Mouse (Mus musculus): ENCODE measurements around the gene Prss21. TPM values are rescaled to one million over a fixed set of nuclear protein-coding genes. Genes with fewer than 3 reads are reported as not detected.
A peak's percentile ranks its signal among the peaks of the same experiment; 100 is the strongest.

Prss21 gene
- polyA plus RNA-seq (2014; fragmentation: Nextera tagmentation; extraction: Ambion mirVana), result not detected in 2 replicates

GRCm38 (mm10) chr17:23867756-23868155, at the start of gene Prss21:
Gene Prss21 (plus strand): TSS chr17:23868056.
- 88% methylated on average over 15 of the region's 15 CpGs for WGBS
- Histone ChIP-seq H3K36me3 (ENCODE audit: control insufficient read depth, insufficient read depth, low read length) (no peaks in the 10 kb centered on the region), H3K27ac (ENCODE audit: low read depth, low read length) (no peak within 1 kb of the TSS), H3K9ac (ENCODE audit: low read length) (no peak within 1 kb of the TSS), H3K9me3 (replicated peaks; ENCODE audit: control insufficient read depth, low read length) (no peaks in the 10 kb centered on the region), H3K4me1 (ENCODE audit: control insufficient read depth, insufficient read depth, low read length) (no peaks in the 10 kb centered on the region), H3K4me3 (ENCODE audit: low read depth, low read length) (no peak within 1 kb of the TSS), H3K27me3 (replicated peaks; ENCODE audit: control insufficient read depth, insufficient read depth, low read length) (no peaks in the 10 kb centered on the region), H3K4me2 (ENCODE audit: low read length) (no peak within 1 kb of the TSS)
- ATAC-seq (no peak), DNase-seq (ENCODE audit: low spot score) (no peak)

GRCm38 (mm10) chr17:23818579-23818978, 49.3 kb upstream of the Prss21 start:
- Histone ChIP-seq H3K27me3 (replicated peaks; ENCODE audit: control insufficient read depth, insufficient read depth, low read length) (no peaks in the 10 kb centered on the region), H3K9ac (ENCODE audit: low read length) (no peak overlapping the region), H3K27ac (ENCODE audit: low read depth, low read length) (no peak overlapping the region), H3K4me3 (ENCODE audit: low read depth, low read length) (no peak overlapping the region), H3K4me2 (ENCODE audit: low read length) (no peak overlapping the region), H3K4me1 (ENCODE audit: control insufficient read depth, insufficient read depth, low read length) (no peaks in the 10 kb centered on the region), H3K36me3 (ENCODE audit: control insufficient read depth, insufficient read depth, low read length) (peaks cover 99% of the 10 kb centered on the region), H3K9me3 (replicated peaks; ENCODE audit: control insufficient read depth, low read length) (peaks cover 13% of the 10 kb centered on the region)
- DNase-seq (ENCODE audit: low spot score) (no peak), ATAC-seq (no peak)
- 97% methylated on average over 8 of the region's 8 CpGs for WGBS

GRCm38 (mm10) chr17:23819235-23819634, 48.6 kb upstream of the Prss21 start:
- no peak overlapping the region for H3K4me2 ChIP-seq (ENCODE audit: low read length)
- no peak overlapping the region for H3K4me3 ChIP-seq (ENCODE audit: low read depth, low read length)
- ATAC-seq (no peak), DNase-seq (ENCODE audit: low spot score) (no peak)
- WGBS, result 98% methylated on average over 25 of the region's 25 CpGs
- H3K36me3 ChIP-seq (ENCODE audit: control insufficient read depth, insufficient read depth, low read length), result peaks cover 100% of the 10 kb centered on the region
- no peaks in the 10 kb centered on the region for H3K27me3 ChIP-seq (replicated peaks; ENCODE audit: control insufficient read depth, insufficient read depth, low read length)
- H3K9ac ChIP-seq (ENCODE audit: low read length), result no peak overlapping the region
- H3K27ac ChIP-seq (ENCODE audit: low read depth, low read length), result no peak overlapping the region
- H3K4me1 ChIP-seq (ENCODE audit: control insufficient read depth, insufficient read depth, low read length), result no peaks in the 10 kb centered on the region
- H3K9me3 ChIP-seq (replicated peaks; ENCODE audit: control insufficient read depth, low read length), result peaks cover 13% of the 10 kb centered on the region

GRCm38 (mm10) chr17:23820731-23821130, 47.1 kb upstream of the Prss21 start:
- no peak overlapping the region for H3K9ac ChIP-seq (ENCODE audit: low read length)
- no peaks in the 10 kb centered on the region for H3K27me3 ChIP-seq (replicated peaks; ENCODE audit: control insufficient read depth, insufficient read depth, low read length)
- no peak overlapping the region for H3K27ac ChIP-seq (ENCODE audit: low read depth, low read length)
- no peak overlapping the region for H3K4me3 ChIP-seq (ENCODE audit: low read depth, low read length)
- no peak for DNase-seq (ENCODE audit: low spot score)
- peaks cover 100% of the 10 kb centered on the region for H3K36me3 ChIP-seq (ENCODE audit: control insufficient read depth, insufficient read depth, low read length)
- 97% methylated on average over 5 of the region's 5 CpGs for WGBS
- H3K4me2 ChIP-seq (ENCODE audit: low read length), result no peak overlapping the region
- H3K9me3 ChIP-seq (replicated peaks; ENCODE audit: control insufficient read depth, low read length), result peaks cover 13% of the 10 kb centered on the region
- ATAC-seq, result no peak
- no peaks in the 10 kb centered on the region for H3K4me1 ChIP-seq (ENCODE audit: control insufficient read depth, insufficient read depth, low read length)

GRCm38 (mm10) chr17:23822094-23822493, 45.8 kb upstream of the Prss21 start:
- 85% methylated on average over 6 of the region's 6 CpGs for WGBS
- Histone ChIP-seq H3K27ac (ENCODE audit: low read depth, low read length) (no peak overlapping the region), H3K4me2 (ENCODE audit: low read length) (no peak overlapping the region), H3K9me3 (replicated peaks; ENCODE audit: control insufficient read depth, low read length) (peaks cover 13% of the 10 kb centered on the region), H3K4me1 (ENCODE audit: control insufficient read depth, insufficient read depth, low read length) (peaks cover 4% of the 10 kb centered on the region), H3K36me3 (ENCODE audit: control insufficient read depth, insufficient read depth, low read length) (peaks cover 100% of the 10 kb centered on the region), H3K9ac (ENCODE audit: low read length) (no peak overlapping the region), H3K27me3 (replicated peaks; ENCODE audit: control insufficient read depth, insufficient read depth, low read length) (no peaks in the 10 kb centered on the region), H3K4me3 (ENCODE audit: low read depth, low read length) (no peak overlapping the region)
- no peak for DNase-seq (ENCODE audit: low spot score)
- ATAC-seq, result no peak

GRCm38 (mm10) chr17:23823018-23823417, 44.8 kb upstream of the Prss21 start:
- H3K27ac ChIP-seq (ENCODE audit: low read depth, low read length), result no peak overlapping the region
- peaks cover 11% of the 10 kb centered on the region for H3K9me3 ChIP-seq (replicated peaks; ENCODE audit: control insufficient read depth, low read length)
- no peak overlapping the region for H3K4me3 ChIP-seq (ENCODE audit: low read depth, low read length)
- ATAC-seq (no peak), DNase-seq (ENCODE audit: low spot score) (no peak)
- no peak overlapping the region for H3K9ac ChIP-seq (ENCODE audit: low read length)
- H3K27me3 ChIP-seq (replicated peaks; ENCODE audit: control insufficient read depth, insufficient read depth, low read length), result no peaks in the 10 kb centered on the region
- whole genome bisulfite sequencing, result 85% methylated on average over 16 of the region's 16 CpGs
- H3K4me2 ChIP-seq (ENCODE audit: low read length), result no peak overlapping the region
- peaks cover 13% of the 10 kb centered on the region for H3K4me1 ChIP-seq (ENCODE audit: control insufficient read depth, insufficient read depth, low read length)
- peaks cover 96% of the 10 kb centered on the region for H3K36me3 ChIP-seq (ENCODE audit: control insufficient read depth, insufficient read depth, low read length)

- H3K27ac ChIP-seq (ENCODE audit: low read depth, low read length), result no peak overlapping the region
- H3K9ac ChIP-seq (ENCODE audit: low read length), result no peak overlapping the region
- DNase-seq (ENCODE audit: low spot score) (no peak), ATAC-seq (no peak)
- H3K4me2 ChIP-seq (ENCODE audit: low read length), result no peak overlapping the region
- H3K4me3 ChIP-seq (ENCODE audit: low read depth, low read length), result no peak overlapping the region
- H3K4me1 ChIP-seq (ENCODE audit: control insufficient read depth, insufficient read depth, low read length), result peaks cover 14% of the 10 kb centered on the region
- peaks cover 8% of the 10 kb centered on the region for H3K9me3 ChIP-seq (replicated peaks; ENCODE audit: control insufficient read depth, low read length)
- 94% methylated on average over 12 of the region's 12 CpGs for WGBS
- H3K27me3 ChIP-seq (replicated peaks; ENCODE audit: control insufficient read depth, insufficient read depth, low read length), result no peaks in the 10 kb centered on the region
- peaks cover 90% of the 10 kb centered on the region for H3K36me3 ChIP-seq (ENCODE audit: control insufficient read depth, insufficient read depth, low read length)
Measured at GRCm38 (mm10) chr17:23823614-23824013, 44.2 kb upstream of the Prss21 start.

- H3K36me3 ChIP-seq (ENCODE audit: control insufficient read depth, insufficient read depth, low read length), result peaks cover 70% of the 10 kb centered on the region
- WGBS, result 87% methylated on average over 4 of the region's 4 CpGs
Measured at GRCm38 (mm10) chr17:23825591-23825990, 42.3 kb upstream of the Prss21 start.

GRCm38 (mm10) chr17:23828271-23829001, 39.4 kb upstream of the Prss21 start:
- WGBS, result under 1% methylated on average over 47 of the region's 47 CpGs
- Histone ChIP-seq H3K4me1 (ENCODE audit: control insufficient read depth, insufficient read depth, low read length) (peaks cover 14% of the 10 kb centered on the region), H3K27ac (ENCODE audit: low read depth, low read length) (peak overlapping the region; percentile 94), H3K4me2 (ENCODE audit: low read length) (peak overlapping the region; percentile 76), H3K4me3 (ENCODE audit: low read depth, low read length) (peak overlapping the region; percentile 79), H3K9ac (ENCODE audit: low read length) (peak overlapping the region; percentile 92), H3K9me3 (replicated peaks; ENCODE audit: control insufficient read depth, low read length) (no peaks in the 10 kb centered on the region), H3K27me3 (replicated peaks; ENCODE audit: control insufficient read depth, insufficient read depth, low read length) (0 out of 2 replicates have a peak, but pooled peaks cover 8% of the 10 kb centered on the region), H3K36me3 (ENCODE audit: control insufficient read depth, insufficient read depth, low read length) (peaks cover 42% of the 10 kb centered on the region)
- DNase-seq (ENCODE audit: low spot score) (peak; percentile 58), ATAC-seq (peak; percentile 83)

More at GRCm38 (mm10) chr17:23825591-23825990, 42.3 kb upstream of the Prss21 start:
- Histone ChIP-seq H3K9ac (ENCODE audit: low read length) (no peak overlapping the region), H3K9me3 (replicated peaks; ENCODE audit: control insufficient read depth, low read length) (no peaks in the 10 kb centered on the region), H3K27ac (ENCODE audit: low read depth, low read length) (no peak overlapping the region), H3K4me2 (ENCODE audit: low read length) (no peak overlapping the region), H3K27me3 (replicated peaks; ENCODE audit: control insufficient read depth, insufficient read depth, low read length) (no peaks in the 10 kb centered on the region), H3K4me3 (ENCODE audit: low read depth, low read length) (no peak overlapping the region), H3K4me1 (ENCODE audit: control insufficient read depth, insufficient read depth, low read length) (peaks cover 14% of the 10 kb centered on the region)
- DNase-seq (ENCODE audit: low spot score) (no peak), ATAC-seq (no peak)

Measured in forebrain, embryonic 14.5 days (tissue).